Mouse (Mus musculus) E14TG2a.4 (cell line): ENCODE data around the gene Tnfsf4.

Experiments
- CTCF ChIP-seq: conservative IDR thresholded peaks from 2 replicates; pipeline ENCODE4 v1.5.1; 2014; ENCODE audit warnings: low read length
- POU5F1 ChIP-seq: IDR thresholded peaks from 2 replicates; pipeline ENCODE4 v1.6.1; 2014; ENCODE audit warnings: low read length, borderline replicate concordance

DNA sequence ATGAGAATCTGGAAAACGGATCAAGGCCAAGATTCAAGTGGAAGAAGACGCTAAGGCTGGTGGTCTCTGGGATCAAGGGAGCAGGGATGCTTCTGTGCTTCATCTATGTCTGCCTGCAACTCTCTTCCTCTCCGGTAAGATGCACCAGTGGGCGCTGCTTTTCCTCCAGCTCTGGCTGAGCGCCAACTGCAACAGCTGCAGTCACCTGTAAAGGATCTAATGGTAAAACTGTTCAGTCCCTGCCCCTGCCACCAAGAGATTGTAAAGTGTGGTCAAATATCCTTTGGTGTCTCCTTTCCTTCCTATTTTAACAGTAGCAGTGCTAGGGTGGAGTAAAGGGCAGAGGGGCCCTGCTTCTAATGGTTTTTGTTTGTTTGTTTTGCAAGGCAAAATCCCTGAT lies 401 bp downstream of the Tnfsf4 start:
- TF ChIP-seq CTCF (no peak), POU5F1 (no peak)
